Mouse (Mus musculus) urinary bladder, adult 18-20 months (tissue): ENCODE data around the gene Tlx2.
A peak's percentile ranks its signal among the peaks of the same experiment; 100 is the strongest.

Experiments used
- DNase-seq, 2 experiments: peaks; one replicate each; pipeline ENCODE4 v3.0.0; 2022; ENCODE audit warnings: low spot score in 2 of 2, mixed read lengths in 2 of 2

Gene Tlx2

GRCm38 (mm10) chr6:83092416-83093127 lies 22.5 kb upstream of the Tlx2 start:
- DNase-seq: no peak

- DNase-seq: no peak
Measured at GRCm38 (mm10) chr6:83087926-83088260, 17.8 kb upstream of the Tlx2 start.

- DNase-seq: no peak
Measured at GRCm38 (mm10) chr6:83087205-83087925, 17.3 kb upstream of the Tlx2 start.

- DNase-seq: no peak
Measured at GRCm38 (mm10) chr6:83086121-83087035, 16.3 kb upstream of the Tlx2 start, which contains the start of gene Lbx2. Gene Lbx2 (plus strand): TSS chr6:83086367.

GRCm38 (mm10) chr6:83084477-83084876 lies 14.4 kb upstream of the Tlx2 start:
- no peak for DNase-seq

GRCm38 (mm10) chr6:83083497-83083896 lies 13.4 kb upstream of the Tlx2 start:
- DNase-seq: no peak

GRCm38 (mm10) chr6:83080210-83080609 lies 10.1 kb upstream of the Tlx2 start:
- no peak for DNase-seq

GRCm38 (mm10) chr6:83078324-83078858 lies 8.3 kb upstream of the Tlx2 start:
- DNase-seq: peak; percentile 98 to 100

GRCm38 (mm10) chr6:83077630-83078323 lies 7.7 kb upstream of the Tlx2 start, which contains the start of gene Pcgf1:
Gene Pcgf1 (plus strand): TSS chr6:83077869.
- DNase-seq: peak in 1 of 2 experiments; percentile 73

- DNase-seq: no peak
Measured at GRCm38 (mm10) chr6:83074979-83075378, 4.9 kb upstream of the Tlx2 start.

GRCm38 (mm10) chr6:83071220-83071619 lies 1.1 kb upstream of the Tlx2 start:
- no peak for DNase-seq

GRCm38 (mm10) chr6:83070311-83071219 lies 472 bp upstream of the Tlx2 start:
- peak in 1 of 2 experiments; percentile 49 for DNase-seq

- peak in 1 of 2 experiments; percentile 21 for DNase-seq
Measured at GRCm38 (mm10) chr6:83069488-83070246, 426 bp downstream of the Tlx2 start.

- DNase-seq: peak in 1 of 2 experiments; percentile 52
Measured at GRCm38 (mm10) chr6:83068706-83069487, 1.2 kb downstream of the Tlx2 start.

GRCm38 (mm10) chr6:83068221-83068620 lies 1.9 kb downstream of the Tlx2 start:
- no peak for DNase-seq

GRCm38 (mm10) chr6:83066441-83066840 lies 3.7 kb downstream of the Tlx2 start:
- DNase-seq: no peak

- no peak for DNase-seq
Measured at GRCm38 (mm10) chr6:83065995-83066394, 4.1 kb downstream of the Tlx2 start.

- DNase-seq: no peak
Measured at GRCm38 (mm10) chr6:83058725-83059124, 11.4 kb downstream of the Tlx2 start.

GRCm38 (mm10) chr6:83057790-83058189 lies 12.3 kb downstream of the Tlx2 start, which contains the start of gene Dqx1:
Gene Dqx1 (plus strand): TSS chr6:83057844.
- DNase-seq: no peak
